Mouse (Mus musculus) liver, embryonic 14.5 days (tissue): ENCODE measurements around the gene Gm49630. TPM values are rescaled to one million over a fixed set of nuclear protein-coding genes. Genes with fewer than 3 reads are reported as not detected.
"Not testable (repeated sequence)": the region's sequence is repeated elsewhere in the genome, so short reads cannot be mapped to it uniquely, and the experiment has no call there.

Experiments used
- ATAC-seq: fragments of 200-750 bp; cut with Nextera tagmentation; 2 replicates; pipeline ENCODE4 v1.8.0; 2017; ENCODE audit warnings: moderate number of reproducible peaks, mild to moderate bottlenecking, moderate library complexity; ENCODE audit not compliant: insufficient read depth
- DNase-seq, 3 experiments: peaks; one replicate each; pipeline ENCODE4 v3.0.0-alpha.2; 2012 to 2013; ENCODE audit warnings: low read depth in 3 of 3, low spot score in 3 of 3
- H3K27ac ChIP-seq: fragments of 300-500 bp; sonication (generic); 2 replicates; pipeline ENCODE4 v1.5.1; 2014; ENCODE audit warnings: moderate library complexity, mild to moderate bottlenecking, control low read depth, inconsistent platforms
- H3K27me3 ChIP-seq: fragments of 300-500 bp; sonication (generic); 2 replicates; pipeline ENCODE4 v1.6.1; 2014; ENCODE audit warnings: mild to moderate bottlenecking, low read length, moderate library complexity; ENCODE audit not compliant: control insufficient read depth, insufficient read depth
- H3K36me3 ChIP-seq: fragments of 300-500 bp; sonication (generic); replicated peaks from 2 replicates; pipeline ENCODE4 v1.6.1; 2014; ENCODE audit warnings: low read depth; ENCODE audit not compliant: control insufficient read depth, insufficient read depth
- H3K4me1 ChIP-seq, 2 experiments: fragments of 200-500 bp in 1 of 2; fragments of 300-500 bp in 1 of 2; sonication (generic) in 1 of 2; replicated peaks; 2 replicates each; pipeline ENCODE4 v1.6.1; 2012 to 2014; ENCODE audit warnings: antibody characterized with exemption in 1 of 2, inconsistent platforms in 1 of 2, low read length in 1 of 2; ENCODE audit not compliant: control insufficient read depth in 2 of 2, insufficient read depth in 2 of 2
- H3K4me2 ChIP-seq: fragments of 300-500 bp; sonication (generic); 2 replicates; pipeline ENCODE4 v1.6.1; 2014; ENCODE audit warnings: low read depth, mild to moderate bottlenecking, control low read depth, moderate library complexity
- H3K4me3 ChIP-seq, 2 experiments: fragments of 200-500 bp in 1 of 2; fragments of 300-500 bp in 1 of 2; sonication (generic) in 1 of 2; 2 replicates each; pipeline ENCODE4 v1.5.1; 2012 to 2014; ENCODE audit warnings: low read depth in 2 of 2, low read length in 2 of 2, mild to moderate bottlenecking in 2 of 2, control low read depth in 1 of 2, inconsistent platforms in 1 of 2, moderate library complexity in 1 of 2; ENCODE audit not compliant: insufficient read depth in 1 of 2
- H3K9ac ChIP-seq: fragments of 300-500 bp; sonication (generic); replicated peaks from 2 replicates; pipeline ENCODE4 v1.6.1; 2014; ENCODE audit warnings: mild to moderate bottlenecking, control low read depth, moderate library complexity
- H3K9me3 ChIP-seq: fragments of 300-500 bp; sonication (generic); 2 replicates; pipeline ENCODE4 v1.6.1; 2016; ENCODE audit warnings: low read length, mixed read lengths; ENCODE audit not compliant: control insufficient read depth
- WGBS: fragments of 180-500 bp; shearing (Covaris S2); extraction: QIAGEN DNeasy Blood & Tissue Kit; methylation state at CpG from one replicate; pipeline ENCODE4 v1.1.7; 2014; ENCODE audit not compliant: insufficient replicate concordance; 5-methylcytosine and 5-hydroxymethylcytosine counted together
- polyA plus RNA-seq, 2 experiments: library from polyadenylated mRNA; depleted of rRNA in 1 of 2; stranded (reverse) in 1 of 2; unstranded in 1 of 2; fragments of >200 nt; fragmentation: Nextera tagmentation in 1 of 2; extraction: Ambion mirVana in 1 of 2; gene quantifications; 2 replicates each; pipeline versions ENCODE4 v1.2.1 to v1.2.3; 2012 to 2014

The Gm49630 gene
- polyA plus RNA-seq, 2 experiments: not detected

DNA sequence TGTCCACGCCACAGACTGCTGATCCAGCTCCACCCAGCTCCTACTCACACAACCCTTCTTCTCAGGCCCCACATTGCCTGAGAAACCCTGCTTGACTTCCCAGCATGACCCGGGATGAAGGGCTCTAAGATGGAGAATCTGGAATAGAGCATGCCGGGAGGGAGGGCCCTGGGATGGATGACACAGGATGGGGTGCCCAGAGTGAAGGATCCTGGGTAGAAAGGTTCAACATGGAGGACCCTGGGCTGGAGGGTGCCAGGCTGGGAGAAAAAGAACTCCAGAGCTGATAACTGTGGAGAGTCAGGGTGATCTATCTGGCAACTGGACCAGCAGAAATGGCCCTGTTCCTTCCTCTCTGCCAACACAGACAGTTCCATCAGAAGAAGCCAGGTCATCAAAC lies 6.2 kb downstream of the Gm49630 start:
- not testable (repeated sequence) for DNase-seq, H3K9me3 ChIP-seq, H3K4me3 ChIP-seq, H3K4me1 ChIP-seq, H3K4me2 ChIP-seq, ATAC-seq, H3K9ac ChIP-seq, H3K27me3 ChIP-seq, H3K36me3 ChIP-seq, H3K27ac ChIP-seq
- WGBS: no CpG with 5 or more reads among the region's 3 CpGs

DNA sequence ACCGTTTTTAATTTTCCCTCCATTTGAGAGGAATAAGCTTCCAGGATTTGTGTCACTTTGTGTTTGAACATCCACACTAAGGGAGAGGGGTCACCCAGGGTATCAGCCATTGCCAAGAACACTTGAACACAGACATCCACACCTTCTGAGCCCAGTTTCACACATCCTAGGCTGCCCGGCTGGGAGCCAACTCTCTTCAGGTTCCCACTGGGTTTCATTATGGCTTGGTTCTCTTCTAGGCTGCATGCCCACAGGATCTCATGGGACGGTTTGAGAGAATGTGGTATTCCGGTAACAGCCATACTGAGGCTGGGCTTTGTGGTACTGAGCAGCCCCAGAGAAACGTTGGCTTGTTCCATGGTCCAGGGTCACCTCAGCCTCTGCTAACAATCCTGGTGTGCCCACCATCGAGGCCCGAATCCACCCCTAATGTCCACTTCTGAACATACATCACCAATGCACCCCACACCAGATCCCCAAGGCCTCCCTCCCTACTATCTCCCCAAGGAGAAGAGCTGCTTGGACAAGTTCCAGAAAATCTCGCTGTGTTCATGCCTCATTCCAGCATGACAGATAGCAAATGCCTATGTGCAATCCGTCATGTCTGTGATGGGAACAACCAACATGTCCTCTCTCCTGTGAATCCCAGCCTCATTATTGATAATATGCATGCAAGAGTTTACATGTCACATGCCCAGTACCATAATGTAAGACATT lies 10.9 kb downstream of the Gm49630 start:
- DNase-seq, H3K4me3 ChIP-seq, ATAC-seq, H3K4me2 ChIP-seq, H3K9ac ChIP-seq, H3K27me3 ChIP-seq, H3K9me3 ChIP-seq, H3K4me1 ChIP-seq, H3K36me3 ChIP-seq, H3K27ac ChIP-seq: not testable (repeated sequence)
- 66% methylated on average over 9 of the region's 9 CpGs for WGBS

DNA sequence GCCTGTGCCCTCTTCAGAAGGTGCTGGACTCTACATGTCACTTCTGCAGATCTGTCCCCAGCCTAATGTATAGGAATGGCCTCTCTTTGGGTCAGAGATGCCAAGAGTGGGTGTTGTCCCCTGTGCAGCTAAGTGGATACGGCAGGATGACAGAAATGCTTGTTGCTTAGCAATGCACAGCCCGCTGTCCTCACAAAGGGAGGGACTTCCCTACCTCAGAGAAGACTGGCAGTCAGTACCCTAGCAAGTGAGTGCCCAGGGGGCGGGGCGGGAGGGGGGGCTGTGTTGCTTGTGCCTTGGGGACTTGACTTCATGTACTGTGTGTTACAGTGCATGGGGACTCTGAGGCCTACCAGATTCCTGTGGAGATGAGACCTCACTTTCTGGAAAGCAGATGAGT lies 12.0 kb downstream of the Gm49630 start:
- 66% methylated on average over 4 of the region's 4 CpGs for WGBS
- DNase-seq, H3K27ac ChIP-seq, ATAC-seq, H3K4me3 ChIP-seq, H3K9me3 ChIP-seq, H3K4me2 ChIP-seq, H3K4me1 ChIP-seq, H3K27me3 ChIP-seq, H3K36me3 ChIP-seq, H3K9ac ChIP-seq: not testable (repeated sequence)

DNA sequence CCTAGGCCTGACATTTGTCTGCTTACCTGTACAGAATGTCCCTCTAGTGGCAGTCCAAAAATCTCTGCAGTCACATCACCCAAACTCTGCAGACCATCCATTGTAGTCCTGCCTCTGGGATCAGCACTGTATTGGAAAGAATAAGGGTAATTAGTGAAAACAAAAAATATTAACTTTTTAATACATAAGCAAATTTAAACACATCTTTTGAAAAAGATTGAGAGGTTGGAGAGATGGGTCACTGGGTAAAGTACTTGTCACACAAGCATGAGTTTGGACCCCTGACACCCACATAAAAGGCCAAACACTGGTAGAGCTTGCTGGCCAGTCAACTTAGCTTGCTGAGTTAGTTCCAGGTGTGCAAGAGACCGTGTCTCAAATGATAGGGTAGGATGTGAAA lies 19.2 kb downstream of the Gm49630 start, which contains the start of gene Ttll2:
Gene Ttll2 (minus strand): TSS at position 101 of the 400 bp plus-strand sequence.
- not testable (repeated sequence) for DNase-seq, ATAC-seq, H3K9me3 ChIP-seq, H3K36me3 ChIP-seq, H3K27me3 ChIP-seq, H3K4me2 ChIP-seq, H3K4me3 ChIP-seq, H3K27ac ChIP-seq, H3K4me1 ChIP-seq, H3K9ac ChIP-seq
- 71% methylated on average over 1 of the region's 1 CpGs for WGBS

DNA sequence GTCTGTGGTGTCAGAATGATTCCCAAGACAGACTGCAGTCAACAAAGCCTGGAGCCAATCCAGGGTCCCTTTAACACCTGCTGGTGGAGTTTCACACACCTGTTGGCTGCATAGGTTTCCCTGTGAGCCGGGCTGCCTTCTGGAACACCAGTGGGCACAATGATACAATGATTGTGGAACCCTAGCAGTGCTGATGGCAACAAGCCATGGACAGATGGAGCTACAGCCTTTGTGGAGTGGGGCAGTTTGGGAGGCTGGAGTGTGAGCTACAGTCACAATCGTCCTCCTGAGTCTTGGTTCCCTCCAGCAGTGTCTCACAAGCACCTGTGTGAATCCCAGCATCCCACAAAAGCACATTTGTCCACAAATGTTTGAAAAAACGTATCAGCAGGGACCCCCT lies 23.0 kb downstream of the Gm49630 start:
- not testable (repeated sequence) for H3K4me3 ChIP-seq, H3K4me2 ChIP-seq, H3K9me3 ChIP-seq, DNase-seq, H3K27ac ChIP-seq, H3K9ac ChIP-seq, H3K4me1 ChIP-seq, H3K27me3 ChIP-seq, H3K36me3 ChIP-seq, ATAC-seq
- 70% methylated on average over 1 of the region's 3 CpGs for WGBS

DNA sequence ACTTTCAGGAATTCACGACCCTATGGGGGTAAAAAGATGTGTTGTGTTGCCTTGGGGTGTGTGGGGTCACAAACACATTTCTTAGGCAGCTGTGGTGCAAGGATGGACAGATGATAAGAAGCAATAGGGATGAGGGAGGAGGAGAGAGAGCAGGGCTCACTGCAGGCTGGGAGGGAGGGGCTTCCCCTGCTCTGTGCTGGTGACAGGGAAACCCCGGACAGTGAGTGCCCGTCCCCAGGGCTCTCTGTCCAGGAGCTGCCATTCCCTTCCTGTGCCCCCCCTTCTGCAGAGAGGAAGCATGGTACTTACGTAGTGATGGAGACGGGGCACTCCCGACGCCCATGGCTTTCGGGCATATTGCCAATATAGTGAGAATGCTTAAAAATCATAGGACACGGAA lies 34.4 kb downstream of the Gm49630 start:
- not testable (repeated sequence) for H3K27ac ChIP-seq, DNase-seq, H3K4me2 ChIP-seq, H3K36me3 ChIP-seq, H3K9ac ChIP-seq, H3K4me1 ChIP-seq, H3K27me3 ChIP-seq, H3K4me3 ChIP-seq, ATAC-seq, H3K9me3 ChIP-seq
- 58% methylated on average over 8 of the region's 9 CpGs for WGBS

DNA sequence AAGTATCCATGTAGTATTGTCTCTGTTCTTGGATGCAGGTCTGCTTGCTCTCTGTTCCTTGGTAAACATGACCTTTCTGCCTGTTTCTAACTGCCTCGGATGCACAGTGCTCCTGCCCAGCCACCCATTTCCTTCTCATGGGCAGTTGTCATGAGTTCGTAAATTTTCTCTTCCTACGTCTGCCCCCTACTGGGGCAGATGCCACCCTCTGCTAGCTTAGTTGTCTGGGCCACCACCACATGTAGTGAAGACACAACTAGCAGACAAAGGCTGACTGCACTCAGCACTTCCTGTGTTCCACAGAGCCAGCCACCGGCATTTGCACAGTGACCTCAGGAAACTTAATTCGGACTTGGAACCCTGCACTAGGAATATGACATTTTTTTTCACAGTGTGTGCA lies 39.0 kb downstream of the Gm49630 start:
- H3K4me3 ChIP-seq, DNase-seq, H3K9ac ChIP-seq, H3K4me2 ChIP-seq, H3K9me3 ChIP-seq, H3K27ac ChIP-seq, H3K27me3 ChIP-seq, H3K36me3 ChIP-seq, ATAC-seq, H3K4me1 ChIP-seq: not testable (repeated sequence)
- 64% methylated on average over 3 of the region's 5 CpGs for WGBS

DNA sequence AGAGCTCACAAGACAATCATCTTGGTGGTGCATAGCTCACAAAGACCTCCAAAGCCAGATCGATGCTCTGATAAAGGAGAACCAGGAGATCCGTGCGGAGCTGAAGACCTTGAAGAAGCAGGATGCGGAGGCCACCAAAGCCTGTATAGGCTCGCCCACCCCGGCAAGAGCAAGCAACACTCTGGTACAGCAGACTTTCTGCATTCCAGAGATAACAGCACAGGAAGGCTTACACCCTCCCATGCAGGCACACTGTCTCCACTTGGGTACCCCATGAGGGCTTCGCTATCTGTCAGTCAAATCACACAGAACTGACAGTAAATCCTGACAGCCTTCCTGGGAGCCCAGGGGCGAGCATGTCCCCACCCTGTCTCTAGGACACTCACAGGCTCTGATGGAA lies 45.4 kb downstream of the Gm49630 start:
- not testable (repeated sequence) for H3K4me1 ChIP-seq, DNase-seq, H3K36me3 ChIP-seq, H3K9ac ChIP-seq, H3K27ac ChIP-seq, H3K4me3 ChIP-seq, H3K27me3 ChIP-seq, H3K4me2 ChIP-seq, ATAC-seq, H3K9me3 ChIP-seq
- WGBS: 28% methylated on average over 5 of the region's 8 CpGs
